Mouse (Mus musculus): ENCODE results near the gene Clec11a. TPM values are rescaled to one million over a fixed set of nuclear protein-coding genes. Genes with fewer than 3 reads are reported as not detected.
A peak's percentile ranks its signal among the peaks of the same experiment; 100 is the strongest.
"Not testable (repeated sequence)": the region's sequence is repeated elsewhere in the genome, so short reads cannot be mapped to it uniquely, and the experiment has no call there.

Gene Clec11a
- total RNA-seq, 2 experiments from 2014 or later: 0.71 to 0.92 TPM

DNA sequence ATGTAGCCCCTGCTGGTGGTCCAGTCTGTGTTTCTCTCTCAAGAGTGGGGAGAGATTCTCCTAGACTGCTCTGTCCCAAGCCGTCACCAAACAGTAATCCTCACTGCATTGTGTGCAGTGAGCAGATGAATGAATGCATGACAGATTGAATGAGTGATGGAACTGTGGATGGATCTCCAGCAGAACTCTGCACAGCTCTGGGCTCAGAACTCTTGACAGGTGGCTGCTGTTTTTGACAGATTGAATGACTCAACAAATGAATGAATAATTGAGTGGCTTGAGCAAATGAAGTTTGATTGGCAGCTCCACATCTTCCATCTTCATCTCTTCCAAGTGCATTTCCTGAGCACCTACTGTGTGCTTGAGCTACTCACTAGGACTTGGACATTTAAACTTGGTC lies 15.6 kb upstream of the Clec11a start:
- no peak for DNase-seq

GRCm38 (mm10) chr7:44320886-44321285 lies 14.2 kb upstream of the Clec11a start:
- DNase-seq: no peak

DNA sequence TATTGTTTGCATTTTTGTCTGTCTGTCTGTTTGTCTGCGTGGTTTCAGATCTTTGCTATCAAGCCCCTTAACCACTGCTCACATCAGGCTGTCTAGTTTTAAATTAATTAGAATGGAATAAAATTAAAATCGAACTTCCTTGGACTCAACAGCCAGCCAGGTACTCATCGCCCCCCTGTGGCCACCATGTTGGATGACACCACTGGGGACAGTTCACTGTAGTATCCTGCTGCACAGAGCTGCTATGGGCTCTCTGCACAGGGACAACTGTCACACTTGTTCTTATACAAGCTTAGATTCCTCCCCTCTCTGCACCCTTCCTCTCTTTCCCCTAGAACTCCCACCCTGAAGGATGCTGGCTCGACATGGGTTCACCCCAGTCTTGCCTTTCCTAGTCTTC lies 11.2 kb upstream of the Clec11a start:
- peak; percentile 38 for DNase-seq

DNA sequence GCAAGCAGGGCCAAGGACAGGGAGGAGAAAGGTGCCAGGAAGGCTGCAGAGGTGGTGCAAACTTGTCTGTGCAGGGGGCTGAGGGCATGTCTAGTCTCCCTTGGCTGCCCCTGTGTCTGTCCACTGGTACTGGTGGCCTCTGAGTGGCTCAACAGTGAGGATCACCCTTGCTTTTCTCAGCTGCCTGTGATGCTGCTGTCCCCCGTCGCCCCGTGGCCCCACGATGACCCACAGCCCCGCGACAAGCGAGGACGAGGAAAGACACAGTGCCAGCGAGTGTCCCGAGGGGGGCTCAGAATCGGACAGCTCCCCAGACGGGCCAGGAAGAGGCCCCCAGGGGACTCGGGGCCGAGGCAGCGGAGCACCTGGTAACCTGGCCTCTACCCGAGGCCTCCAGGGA lies 5.8 kb upstream of the Clec11a start:
- no peak for DNase-seq

DNA sequence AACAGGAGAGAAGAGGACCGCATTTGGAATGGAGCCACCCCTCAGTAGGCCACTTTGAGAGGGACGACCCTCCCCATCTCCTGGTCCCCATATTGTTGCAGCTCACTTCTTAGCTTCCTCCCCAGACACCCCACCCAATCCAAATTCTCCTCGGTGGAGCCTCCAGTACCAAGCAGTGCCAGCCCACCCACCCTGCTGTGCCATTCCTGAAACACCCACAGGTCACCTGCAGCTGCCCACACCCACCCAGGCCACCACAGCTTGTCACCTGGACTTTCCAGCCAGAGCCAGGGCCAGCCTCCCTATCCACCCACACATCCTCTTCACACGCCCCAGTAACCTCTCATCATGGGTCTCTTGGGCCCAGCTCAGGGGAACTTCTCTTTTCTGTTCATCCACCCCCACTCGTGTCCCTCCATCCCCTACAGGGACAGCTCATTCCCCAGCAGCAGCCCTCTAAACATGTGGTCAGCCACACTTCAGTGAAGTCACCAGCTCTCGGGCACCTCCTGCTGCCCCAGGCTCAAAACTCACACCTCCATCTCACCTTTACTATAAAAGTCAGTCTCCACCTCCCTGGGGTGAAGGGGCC lies 5.1 kb upstream of the Clec11a start:
- no peak for DNase-seq

DNA sequence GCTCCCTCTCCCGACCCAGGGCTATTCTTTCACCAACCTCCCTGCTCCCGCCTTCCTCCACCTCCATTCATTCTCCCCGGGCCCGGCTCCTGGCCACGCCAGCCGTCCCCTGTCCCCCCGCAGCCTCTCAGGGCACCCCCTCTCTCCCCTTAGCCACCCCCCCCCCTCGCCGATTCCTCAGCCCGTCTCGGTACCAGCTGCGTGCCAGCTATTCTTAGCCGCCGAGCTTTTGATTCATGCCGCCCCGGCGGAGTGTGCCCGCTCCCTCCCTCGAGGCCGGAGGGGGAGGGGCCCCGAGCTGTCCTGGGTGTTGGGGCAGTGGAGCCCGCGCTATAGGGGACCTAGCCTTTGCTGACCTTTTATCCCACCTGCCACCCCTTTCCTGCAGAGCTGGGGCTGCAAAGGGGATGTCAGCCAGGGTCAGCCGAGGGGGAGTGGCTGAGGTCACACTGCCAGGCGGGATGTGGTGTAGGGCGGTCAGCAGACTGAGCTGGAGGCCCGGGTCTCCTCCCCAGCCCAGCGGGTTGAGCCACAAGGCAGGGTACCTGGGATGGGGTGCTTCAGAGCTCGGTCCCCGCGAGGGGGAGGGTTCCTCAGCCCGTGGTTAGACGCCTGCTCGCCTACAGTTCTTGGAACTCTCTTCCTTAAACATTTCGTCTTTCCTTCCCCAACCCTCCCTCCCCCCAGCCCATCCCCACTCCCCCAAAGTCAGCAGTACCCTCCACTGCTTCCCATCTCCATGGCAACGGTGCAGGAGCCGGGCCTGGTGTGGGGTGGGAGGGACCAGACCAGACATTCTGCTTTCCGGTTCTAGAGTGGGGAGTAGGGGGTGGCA lies 4.4 kb upstream of the Clec11a start:
- DNase-seq: peak; percentile 52

- no peak for DNase-seq
Observed at GRCm38 (mm10) chr7:44310285-44310877, 3.7 kb upstream of the Clec11a start.

- no peak for DNase-seq
Observed at GRCm38 (mm10) chr7:44309475-44310284, 3.0 kb upstream of the Clec11a start, which contains the start of gene Shank1. Gene Shank1, plus strand, starts transcription at chr7:44310253.

- DNase-seq: no peak
Observed at GRCm38 (mm10) chr7:44307261-44308020, 739 bp upstream of the Clec11a start.

DNA sequence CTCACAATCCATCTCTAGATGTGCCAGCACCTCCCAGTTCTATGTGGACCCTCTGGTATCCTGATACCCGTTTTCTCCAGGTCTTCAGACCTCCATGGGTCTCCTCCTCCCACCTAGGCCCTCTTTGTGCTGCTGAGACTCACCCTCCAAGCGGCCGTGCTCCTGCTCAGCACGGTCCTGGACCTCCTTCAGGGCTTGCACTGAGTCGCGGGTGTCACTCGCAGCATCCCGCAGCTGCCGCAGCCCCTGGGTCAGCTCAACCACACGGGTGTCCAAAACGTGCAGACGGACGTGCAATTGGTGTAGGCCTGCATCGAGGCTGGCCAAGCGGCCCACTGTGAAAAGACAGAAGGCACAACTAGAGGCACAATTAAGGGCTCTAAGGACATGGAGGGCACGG lies 1.0 kb downstream of the Clec11a start:
- DNase-seq: peak; percentile 9

DNA sequence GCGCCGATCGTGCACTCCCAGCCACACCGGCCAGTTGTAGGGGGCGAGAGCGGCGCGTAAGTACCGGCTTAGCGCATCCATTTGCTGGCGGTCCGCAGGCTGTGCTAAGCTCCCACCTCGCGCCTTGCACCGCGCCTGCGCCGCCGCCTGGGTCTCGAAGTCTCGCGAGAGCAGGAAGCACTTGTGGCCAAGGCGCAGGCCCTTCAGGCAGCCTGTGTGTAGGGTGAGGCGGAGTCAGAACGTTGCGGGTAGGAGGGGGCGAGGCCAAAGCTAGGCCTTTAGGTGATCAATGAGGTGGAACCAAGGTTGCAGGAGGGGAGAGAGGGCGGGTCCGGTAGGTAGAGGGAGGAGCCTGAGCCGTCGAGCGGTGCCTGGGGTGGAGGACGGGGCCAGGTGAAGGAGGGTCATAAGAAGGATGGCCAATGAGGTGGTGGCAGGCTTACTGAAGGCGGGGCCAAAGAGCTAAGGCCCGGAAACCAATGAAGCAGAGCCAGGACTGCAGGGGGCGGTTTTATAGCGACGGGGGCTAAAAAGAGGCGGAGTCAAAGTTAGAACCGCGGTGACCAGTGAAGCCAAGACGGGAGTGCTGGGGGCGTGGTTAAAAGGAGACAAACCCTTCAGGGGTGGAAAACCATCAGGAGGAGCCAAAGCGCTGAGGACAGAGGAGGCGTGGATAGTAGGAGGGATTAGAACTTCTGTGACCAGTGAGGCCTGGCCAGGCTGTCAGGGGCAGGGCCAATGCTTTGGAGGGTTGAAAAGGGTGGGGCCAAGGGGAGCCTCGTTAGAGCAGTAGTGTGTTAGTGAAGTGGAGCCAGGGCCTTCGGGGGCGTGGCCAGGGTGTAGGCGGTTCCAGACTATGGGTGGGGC lies 1.7 kb downstream of the Clec11a start:
- peak; percentile 96 for DNase-seq

DNA sequence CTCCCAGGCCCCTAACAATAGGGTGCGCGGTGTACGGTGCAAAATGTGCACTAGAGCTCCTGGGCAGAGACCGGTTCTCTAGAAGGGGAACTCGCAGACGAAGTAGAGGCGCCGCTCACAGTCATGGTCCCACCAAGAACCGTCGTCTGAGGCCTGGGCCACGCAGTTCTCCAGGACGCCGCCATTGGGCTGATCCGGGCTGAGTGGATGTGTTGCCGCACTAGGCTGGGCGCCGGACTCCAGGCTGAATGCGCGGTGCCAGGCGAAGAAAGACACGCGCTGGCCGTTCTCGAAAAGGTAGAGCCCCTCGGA lies 2.3 kb downstream of the Clec11a start:
- DNase-seq: no peak

DNA sequence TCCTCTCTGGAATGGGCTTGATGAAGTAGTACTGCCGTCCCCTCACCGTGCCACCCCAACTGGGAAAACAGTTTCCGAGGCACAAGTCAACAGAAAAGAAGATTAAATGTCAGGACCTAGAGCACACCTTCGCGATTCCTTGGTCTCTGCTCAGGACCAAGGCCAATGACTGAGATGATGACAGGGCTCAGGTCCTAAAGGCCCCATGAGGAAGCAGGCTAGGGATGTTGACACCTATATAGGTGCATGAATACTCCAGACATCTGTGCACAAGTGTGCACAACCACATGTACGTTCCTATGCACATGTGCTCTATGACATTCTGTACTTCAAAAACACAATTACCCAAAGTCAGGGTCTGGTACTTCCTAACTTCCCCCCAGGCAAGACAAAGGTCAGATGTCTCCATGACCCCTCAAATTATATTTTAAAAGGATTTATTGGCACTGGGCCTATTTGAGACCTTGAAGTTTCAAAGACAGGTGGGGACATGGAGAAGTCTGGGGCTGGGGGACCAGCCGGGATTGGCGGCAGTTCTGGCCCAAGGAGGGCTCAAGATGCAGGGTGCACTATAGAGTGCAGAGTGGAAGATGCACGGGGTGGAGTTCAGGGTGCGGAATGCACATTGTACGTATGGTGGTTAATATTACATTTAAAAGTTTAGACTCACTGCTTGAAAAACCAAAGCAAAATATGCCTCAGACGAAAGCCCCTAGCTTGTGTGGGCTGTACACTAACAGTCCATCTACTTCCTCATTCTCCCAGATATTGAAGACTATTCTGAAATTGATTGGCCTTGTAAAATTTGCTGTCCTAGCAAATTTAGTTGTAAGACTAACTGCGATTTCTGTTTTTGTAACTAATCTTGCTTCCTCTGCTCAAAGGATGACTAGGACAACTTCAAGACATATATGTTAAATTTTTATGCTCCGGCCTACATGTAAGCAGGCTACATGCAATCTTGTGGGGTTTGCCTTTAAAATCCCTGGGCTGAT lies 3.1 kb downstream of the Clec11a start:
- DNase-seq: no peak

DNA sequence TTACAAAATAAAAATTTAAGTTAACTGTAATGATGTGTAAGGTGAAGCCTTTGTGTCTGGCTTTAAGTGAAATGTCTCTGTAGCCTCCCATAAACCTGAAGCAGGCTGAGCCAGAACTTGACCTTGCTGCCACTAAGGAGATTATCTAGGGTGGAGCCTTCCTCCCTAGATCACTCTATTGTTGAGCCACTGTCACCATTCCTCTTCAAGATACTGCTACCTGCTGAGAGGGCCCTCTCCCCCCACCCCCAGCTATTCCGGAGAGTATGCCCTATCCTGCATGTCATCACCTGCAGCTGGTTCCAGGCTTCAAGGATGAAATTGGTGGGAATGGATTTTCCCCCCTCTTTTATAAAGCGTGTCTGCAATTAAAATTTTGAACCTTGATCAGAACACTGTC lies 9.2 kb downstream of the Clec11a start:
- DNase-seq: not testable (repeated sequence)

- DNase-seq: no peak
Observed at GRCm38 (mm10) chr7:44291418-44291817, 15.3 kb downstream of the Clec11a start.

DNA sequence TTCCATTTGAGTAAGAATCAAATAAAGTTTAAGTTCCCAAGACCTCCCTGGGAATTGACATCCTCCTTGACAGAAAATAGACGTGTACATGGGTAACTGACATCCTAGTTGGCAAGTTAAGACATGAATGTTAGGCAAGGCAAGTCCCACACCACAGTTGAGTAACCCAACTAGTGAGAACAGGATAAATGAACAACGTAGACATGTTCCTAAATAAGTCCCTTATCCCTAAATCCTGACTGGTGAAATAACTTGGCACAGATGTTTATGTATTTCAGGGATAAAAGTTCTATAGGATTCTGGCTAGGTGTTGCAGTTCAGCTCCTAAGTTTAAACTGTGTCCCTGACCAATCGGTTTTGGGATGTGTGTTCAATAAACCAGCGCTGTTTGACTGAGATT lies 15.7 kb downstream of the Clec11a start:
- DNase-seq: no peak

GRCm38 (mm10) chr7:44287760-44288159 lies 18.9 kb downstream of the Clec11a start:
- no peak for DNase-seq

GRCm38 (mm10) chr7:44281586-44281985 lies 25.1 kb downstream of the Clec11a start:
- DNase-seq: no peak

DNA sequence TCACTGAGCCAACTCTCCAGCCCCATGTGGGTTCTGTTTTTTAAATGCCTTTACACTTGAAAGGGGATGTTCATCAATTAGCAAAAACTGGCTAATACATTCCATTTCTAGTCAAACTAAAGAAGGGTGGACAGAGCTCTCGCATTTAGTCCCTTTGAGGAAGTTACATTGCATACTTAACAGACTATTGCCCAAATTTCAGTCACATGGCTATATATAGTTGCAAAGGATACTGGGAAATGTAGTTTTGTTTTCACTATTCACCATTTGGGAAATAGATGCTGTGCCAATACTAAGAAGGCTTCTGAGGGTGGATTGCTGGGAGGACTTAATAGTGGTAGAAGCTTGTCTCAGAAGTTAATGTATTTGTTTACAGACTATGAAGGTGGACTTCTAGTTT lies 25.7 kb downstream of the Clec11a start:
- no peak for DNase-seq

GRCm38 (mm10) chr7:44277250-44277622 lies 29.5 kb downstream of the Clec11a start:
- peak; percentile 33 for DNase-seq
